Mouse (Mus musculus): ENCODE results near the gene Med28.

The Med28 gene

DNA sequence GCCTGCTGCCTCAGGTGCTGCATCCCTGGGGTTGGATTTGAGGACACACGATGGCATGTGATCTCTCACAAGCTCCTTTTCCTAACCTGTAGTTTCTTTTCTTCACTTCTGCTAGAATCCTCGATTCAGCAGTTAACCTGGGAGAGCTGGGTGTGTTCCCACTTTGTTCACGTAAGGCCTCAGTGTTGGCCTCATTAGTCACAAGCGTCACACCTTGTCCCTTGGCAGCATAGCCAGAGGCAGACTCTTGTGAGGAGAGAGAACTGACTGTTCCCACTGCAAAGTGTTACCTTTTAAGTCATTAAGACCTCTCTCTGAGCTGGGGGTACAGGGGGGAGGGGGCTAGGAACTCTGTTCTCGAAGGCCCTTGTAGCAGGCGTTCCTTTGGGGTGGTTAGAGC lies 7.1 kb upstream of the Med28 start:
- DNase-seq (ENCODE audit: low spot score), result no peak

DNA sequence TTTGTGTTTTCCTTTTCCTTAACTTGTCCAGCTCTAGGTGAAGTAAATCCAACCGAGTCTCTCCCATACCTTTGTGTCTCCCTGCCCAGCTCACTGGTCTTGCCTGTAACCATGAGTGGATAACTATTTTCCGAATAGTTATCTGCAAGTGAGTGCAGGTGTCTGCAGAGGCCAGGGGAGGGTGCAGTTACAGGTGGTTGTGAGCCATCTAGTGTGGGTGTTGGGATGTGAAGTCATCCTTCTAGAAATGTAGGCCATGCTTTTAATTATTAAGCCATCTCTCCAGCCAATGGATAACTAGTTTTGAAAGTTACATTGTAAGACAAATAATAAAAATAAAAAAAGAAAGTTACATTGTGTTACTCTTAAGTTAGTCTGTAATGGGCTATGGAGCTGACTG lies 6.5 kb upstream of the Med28 start:
- DNase-seq (ENCODE audit: low spot score), result no peak

DNA sequence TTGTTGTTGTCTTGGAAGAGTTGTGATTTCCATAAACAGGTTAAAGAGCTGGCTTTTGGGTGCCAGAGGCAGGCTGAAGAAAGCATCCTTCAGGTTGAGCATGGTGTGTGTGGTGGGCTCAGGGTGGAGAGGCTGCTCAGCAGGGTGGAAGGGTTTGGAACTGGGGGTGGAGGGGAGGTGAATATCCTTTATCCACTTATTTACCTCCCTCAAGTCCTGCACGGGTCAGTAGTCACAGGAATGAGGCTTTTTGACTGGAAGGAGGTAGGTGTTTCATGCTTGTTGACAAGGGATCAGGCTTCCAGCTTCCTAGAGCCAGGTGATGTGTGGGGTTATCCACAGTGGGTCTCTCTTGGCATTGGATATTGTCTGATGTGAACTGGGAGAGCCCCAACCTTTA lies 5.4 kb upstream of the Med28 start:
- DNase-seq (ENCODE audit: low spot score), result no peak

- DNase-seq (ENCODE audit: low spot score), result no peak
Measured at GRCm38 (mm10) chr5:45515151-45515743, 4.8 kb upstream of the Med28 start.

DNA sequence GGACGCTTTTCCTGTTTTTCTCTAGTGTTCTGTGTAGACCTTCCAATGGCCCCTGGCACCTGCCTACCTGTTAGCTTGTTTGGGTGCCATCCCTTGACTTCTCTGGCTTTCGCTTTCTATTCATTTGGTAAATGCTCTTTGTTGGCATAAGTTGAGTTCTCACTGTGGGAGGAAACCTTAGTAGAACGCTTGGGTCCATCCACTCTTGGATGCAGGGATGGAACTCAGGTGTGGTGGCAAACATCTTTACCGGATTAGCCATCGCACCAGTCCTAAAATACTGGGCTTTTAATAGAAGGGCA lies 731 bp downstream of the Med28 start:
- no peak for DNase-seq (ENCODE audit: low spot score)

- DNase-seq (ENCODE audit: low spot score), result no peak
Measured at GRCm38 (mm10) chr5:45521601-45522000, 1.6 kb downstream of the Med28 start.

DNA sequence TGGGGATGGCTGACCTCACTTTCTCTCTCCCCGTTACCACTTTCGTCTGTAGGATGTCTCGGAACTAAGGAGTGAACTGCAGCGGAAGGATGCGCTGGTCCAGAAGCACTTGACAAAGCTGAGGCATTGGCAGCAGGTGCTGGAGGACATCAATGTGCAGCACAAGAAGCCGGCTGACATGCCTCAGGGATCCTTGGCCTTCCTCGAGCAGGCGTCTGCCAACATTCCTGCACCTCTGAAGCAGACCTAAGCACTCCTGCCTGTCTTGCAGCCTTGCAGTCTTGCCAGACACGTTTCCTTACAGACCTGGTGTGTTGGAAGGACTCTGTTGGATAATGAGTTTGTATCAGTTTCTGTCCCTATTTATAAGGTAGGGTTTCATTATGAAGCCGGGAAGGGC lies 5.1 kb downstream of the Med28 start:
- DNase-seq (ENCODE audit: low spot score), result no peak

GRCm38 (mm10) chr5:45526338-45526737 lies 6.3 kb downstream of the Med28 start:
- no peak for DNase-seq (ENCODE audit: low spot score)

DNA sequence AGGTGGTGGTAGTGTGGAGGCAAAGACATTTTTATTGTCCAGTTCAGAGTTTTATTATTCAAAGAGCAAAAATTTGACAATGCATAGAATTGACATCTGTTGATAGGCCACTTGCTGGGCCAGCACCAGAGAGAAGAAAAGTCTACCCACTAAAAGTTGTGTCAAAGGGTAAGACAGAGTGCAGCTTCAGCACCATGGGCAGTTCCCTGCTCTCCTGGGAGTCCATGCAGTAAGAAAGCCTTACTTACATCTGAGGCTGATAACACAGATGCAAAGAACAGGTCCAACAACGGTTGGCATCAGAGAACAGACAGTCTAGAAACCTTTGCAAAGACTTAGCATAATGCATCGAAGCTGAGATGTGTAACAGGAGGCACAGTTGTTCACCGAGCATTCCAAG lies 9.7 kb downstream of the Med28 start:
- DNase-seq (ENCODE audit: low spot score), result peak; percentile 57

DNA sequence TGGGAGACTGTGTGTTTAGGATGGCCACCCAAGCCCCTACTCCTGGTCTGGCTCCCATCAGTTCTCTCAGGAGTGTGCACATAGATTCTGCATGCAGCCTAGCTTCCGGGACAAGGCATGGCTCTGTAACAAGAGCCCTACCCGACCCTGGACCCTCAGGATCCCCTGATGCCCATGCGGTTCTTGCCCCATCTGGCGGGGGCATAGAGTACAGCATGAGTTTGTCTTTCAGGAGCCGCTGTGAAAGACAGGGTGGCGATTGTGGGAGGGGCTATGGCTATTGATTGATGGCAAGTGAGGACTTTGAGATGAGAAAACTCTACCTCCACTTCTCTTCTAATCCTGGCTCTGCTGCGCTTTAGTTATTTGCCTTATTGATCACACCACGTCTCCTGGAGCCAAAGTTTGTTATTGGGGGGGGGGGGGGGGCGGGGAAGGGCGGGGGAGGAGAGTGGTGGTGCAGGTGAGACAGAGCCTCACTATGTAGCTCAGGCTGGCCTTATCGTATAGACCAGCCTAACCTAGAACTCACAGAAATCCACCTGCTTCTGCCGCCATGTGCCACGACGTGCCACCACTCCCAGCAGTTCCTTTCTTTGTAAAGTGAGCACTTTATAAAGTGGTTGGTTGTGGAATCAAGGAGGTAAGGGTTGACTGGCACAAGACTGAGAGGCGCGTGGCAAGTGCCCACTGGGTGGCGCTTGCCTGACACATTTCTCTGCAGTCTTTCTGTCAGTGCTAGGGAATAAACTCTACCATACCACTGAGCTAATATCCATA lies 14.5 kb downstream of the Med28 start:
- peak; percentile 84 for DNase-seq (ENCODE audit: low spot score)

GRCm38 (mm10) chr5:45535177-45535576 lies 15.1 kb downstream of the Med28 start:
- no peak for DNase-seq (ENCODE audit: low spot score)

GRCm38 (mm10) chr5:45539502-45539901 lies 19.5 kb downstream of the Med28 start:
- no peak for DNase-seq (ENCODE audit: low spot score)

GRCm38 (mm10) chr5:45543374-45543773 lies 23.3 kb downstream of the Med28 start:
- DNase-seq (ENCODE audit: low spot score), result peak; percentile 46

GRCm38 (mm10) chr5:45549586-45549985 lies 29.6 kb downstream of the Med28 start:
- no peak for DNase-seq (ENCODE audit: low spot score)

GRCm38 (mm10) chr5:45564054-45564453 lies 44.0 kb downstream of the Med28 start:
- no peak for DNase-seq (ENCODE audit: low spot score)

GRCm38 (mm10) chr5:45565829-45566228 lies 45.8 kb downstream of the Med28 start:
- no peak for DNase-seq (ENCODE audit: low spot score)

GRCm38 (mm10) chr5:45572816-45573215 lies 52.8 kb downstream of the Med28 start:
- peak; percentile 64 for DNase-seq (ENCODE audit: low spot score)

- DNase-seq (ENCODE audit: low spot score), result no peak
Measured at GRCm38 (mm10) chr5:45576716-45577115, 56.7 kb downstream of the Med28 start.

- DNase-seq (ENCODE audit: low spot score), result no peak
Measured at GRCm38 (mm10) chr5:45577376-45577775, 57.3 kb downstream of the Med28 start.

Data from embryo, embryonic 10.5 days (tissue).